Mouse (Mus musculus) monocyte, adult 5-6 weeks (primary cell): ENCODE measurements at regions not wholly inside any gene's neighbourhood (a gene's known extent, or its start where the extent isn't known, plus 50 kb on each side); places are given as distances from the start of the nearest gene placed in this dataset.
"Not testable (repeated sequence)": the region's sequence is repeated elsewhere in the genome, so short reads cannot be mapped to it uniquely, and the experiment has no call there.

Source experiments
- ATAC-seq: fragments of 153-309, 156-312 bp; replicated peaks from 2 replicates; pipeline ENCODE4 v1.8.0; 2017; ENCODE audit warnings: mild to moderate bottlenecking; ENCODE audit not compliant: low TSS enrichment, insufficient number of reproducible peaks, severe bottlenecking, poor library complexity, low FRiP score

DNA sequence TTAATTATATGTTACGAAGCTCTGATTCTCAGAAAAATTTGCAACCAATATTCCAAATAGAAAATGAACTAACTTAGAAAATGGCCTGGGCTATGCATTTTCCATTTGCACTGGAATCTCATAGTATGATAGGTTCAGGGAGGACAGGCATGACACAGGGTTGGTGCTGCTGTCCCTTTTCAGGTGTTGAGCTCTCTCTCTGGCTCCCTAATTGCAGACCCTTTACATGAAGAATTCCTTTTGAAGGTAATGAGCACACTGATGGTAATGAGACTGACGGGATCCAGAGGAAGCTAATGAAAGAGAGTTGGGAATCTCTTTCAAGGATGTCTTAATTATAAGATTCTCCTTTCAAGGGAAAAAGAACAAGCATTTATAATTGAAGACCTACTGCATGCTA, 87.6 kb downstream of the Serpinb8 start:
- ATAC-seq = no peak

DNA sequence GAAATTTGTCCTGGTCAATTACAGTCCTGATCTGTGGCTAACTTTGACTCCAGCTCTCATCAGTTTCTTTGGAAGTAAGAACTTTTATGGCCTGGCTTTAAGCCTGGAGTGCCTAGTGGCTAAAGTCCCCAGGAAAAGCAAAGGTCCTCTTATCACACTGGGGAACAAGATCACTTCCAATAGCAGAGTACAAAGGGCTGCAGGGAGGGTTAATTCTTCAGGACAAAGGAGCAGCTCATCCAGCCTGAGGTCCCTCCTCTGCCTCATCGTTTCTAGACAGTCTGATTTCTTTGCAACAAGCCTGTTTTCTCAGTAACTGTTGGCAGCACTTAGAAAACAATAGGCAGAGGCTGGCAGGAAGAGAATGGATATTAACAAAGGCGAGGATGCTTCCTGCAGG, 107.1 kb downstream of the Serpinb8 start:
- no peak for ATAC-seq

DNA sequence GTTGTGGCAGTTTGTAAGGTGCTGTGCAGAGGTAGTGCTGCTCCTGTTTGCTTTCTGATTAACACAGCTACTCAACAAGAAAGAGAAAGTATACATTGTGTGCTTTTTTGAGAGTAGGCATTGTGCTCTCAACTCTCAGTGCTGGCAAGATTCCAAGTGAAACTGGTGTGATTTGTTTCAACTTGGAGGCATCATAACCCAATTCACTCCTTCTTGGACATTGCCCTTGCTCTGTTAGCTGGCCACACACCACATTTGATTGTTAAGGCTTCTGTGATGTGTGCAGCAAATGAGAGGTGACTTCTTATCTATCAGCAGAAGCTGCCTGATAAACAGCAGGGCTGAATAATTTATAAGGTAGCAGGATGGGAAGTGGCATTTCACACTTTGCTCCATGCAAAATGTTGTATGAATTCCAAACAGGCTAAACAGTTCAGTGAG, 116.3 kb downstream of the Serpinb8 start:
- no peak for ATAC-seq

DNA sequence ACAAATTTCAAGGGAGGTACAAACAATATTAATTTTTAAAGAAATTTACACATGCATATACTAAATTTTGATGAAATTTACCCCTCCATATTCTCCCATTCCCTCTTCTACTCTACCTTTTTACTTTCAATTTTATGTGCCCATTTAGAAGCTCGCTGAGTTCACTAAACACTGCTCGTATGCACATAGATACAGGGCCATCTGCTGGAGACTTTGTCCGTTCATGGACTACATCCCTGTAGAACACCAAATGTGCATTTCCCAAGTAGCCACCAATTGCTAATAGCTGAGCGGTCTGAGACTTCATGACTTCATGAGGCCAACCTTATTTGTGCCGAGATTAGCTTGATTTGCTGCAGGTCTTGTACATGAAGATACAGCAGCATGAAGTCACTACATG, 118.8 kb downstream of the Serpinb8 start:
- no peak for ATAC-seq

DNA sequence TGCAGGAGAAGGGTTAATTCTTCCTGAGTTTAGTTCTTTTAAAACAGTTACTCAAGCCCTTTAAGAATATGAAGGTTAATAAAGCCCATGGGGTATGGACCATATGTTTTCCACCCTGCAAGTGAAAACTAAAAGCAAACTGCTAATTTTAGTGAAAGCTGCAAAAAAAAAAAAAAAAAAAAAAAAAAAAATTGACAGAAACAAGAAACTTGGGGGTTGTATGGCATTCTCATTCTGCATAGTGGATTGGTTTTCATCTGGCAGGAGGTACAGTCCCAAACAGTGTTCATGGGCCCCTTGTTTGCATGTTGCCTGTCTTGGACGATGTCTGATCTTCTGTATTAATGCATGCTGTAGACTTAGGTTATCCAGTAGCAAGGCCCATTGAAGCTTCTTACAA, 125.1 kb downstream of the Serpinb8 start:
- no peak for ATAC-seq

DNA sequence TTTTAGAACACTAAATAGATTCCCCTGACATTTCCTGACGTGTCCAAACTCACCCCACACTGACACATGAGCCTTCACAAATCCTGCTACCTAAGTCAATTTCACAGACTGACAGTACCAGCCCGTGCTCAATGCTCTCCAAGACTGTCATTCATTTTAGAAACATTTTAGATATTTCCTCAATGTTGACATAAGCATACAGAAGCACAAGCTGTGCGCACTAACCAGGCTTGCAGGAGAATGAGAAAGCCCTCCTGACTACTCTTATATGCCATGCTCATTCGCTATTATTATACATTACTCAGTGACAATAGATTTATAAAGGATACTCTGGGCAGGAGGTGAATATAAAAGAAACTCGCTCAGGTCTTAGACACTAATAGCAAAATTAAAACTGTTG, 129.5 kb downstream of the Serpinb8 start:
- no peak for ATAC-seq

DNA sequence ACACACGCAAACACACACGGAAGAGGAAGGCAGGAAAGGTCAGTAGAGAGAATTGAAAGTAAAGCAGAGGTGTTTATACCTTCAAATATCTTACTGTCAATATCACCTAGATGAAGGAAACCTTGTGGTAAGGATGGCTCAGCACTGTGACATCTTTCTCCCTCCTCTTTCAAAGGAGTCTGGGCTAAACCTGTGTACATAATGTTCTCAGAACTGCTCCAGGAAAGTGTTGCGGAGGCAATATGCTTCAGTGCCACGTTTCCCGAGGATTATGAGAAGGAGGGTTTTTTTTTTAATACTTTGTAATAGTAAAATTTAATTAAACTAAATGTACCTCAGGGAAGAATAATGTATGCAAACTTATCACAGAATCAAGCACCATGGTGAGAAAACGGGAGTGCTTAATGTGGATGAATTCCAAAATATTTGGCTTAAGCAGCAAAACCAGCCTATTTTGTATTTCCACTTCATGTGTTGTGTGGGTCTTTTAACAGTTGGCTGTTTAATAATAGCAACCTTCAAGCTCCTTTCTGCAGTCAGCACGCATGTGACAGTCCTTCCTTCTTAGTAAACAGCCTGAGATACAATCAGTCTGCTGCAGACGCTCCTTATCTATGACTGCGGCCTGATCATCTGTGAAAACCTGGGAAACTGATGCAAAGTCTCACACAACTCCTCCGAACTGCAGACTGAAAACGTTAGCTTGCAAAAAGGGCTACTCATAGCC, 138.5 kb downstream of the Serpinb8 start:
- no peak for ATAC-seq

DNA sequence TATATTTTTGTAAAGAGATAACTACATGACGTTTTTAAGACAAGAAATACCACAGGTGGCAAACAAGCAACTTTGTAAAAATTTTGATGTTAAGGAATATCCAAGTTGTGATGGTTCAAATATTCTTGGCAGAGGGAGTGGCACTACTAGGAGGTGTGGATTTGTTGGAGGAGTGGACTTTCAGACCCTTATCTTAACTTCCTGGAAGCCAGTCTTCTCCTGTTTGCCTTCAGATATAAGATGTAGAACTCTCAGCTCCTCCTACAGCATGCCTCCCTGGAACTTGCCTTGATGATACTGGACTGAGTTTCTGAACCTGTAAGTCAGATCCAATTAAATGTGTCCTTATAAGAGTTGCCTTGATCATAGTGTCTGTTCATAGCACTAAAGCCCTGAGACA, 175.5 kb downstream of the Serpinb8 start:
- ATAC-seq = no peak

DNA sequence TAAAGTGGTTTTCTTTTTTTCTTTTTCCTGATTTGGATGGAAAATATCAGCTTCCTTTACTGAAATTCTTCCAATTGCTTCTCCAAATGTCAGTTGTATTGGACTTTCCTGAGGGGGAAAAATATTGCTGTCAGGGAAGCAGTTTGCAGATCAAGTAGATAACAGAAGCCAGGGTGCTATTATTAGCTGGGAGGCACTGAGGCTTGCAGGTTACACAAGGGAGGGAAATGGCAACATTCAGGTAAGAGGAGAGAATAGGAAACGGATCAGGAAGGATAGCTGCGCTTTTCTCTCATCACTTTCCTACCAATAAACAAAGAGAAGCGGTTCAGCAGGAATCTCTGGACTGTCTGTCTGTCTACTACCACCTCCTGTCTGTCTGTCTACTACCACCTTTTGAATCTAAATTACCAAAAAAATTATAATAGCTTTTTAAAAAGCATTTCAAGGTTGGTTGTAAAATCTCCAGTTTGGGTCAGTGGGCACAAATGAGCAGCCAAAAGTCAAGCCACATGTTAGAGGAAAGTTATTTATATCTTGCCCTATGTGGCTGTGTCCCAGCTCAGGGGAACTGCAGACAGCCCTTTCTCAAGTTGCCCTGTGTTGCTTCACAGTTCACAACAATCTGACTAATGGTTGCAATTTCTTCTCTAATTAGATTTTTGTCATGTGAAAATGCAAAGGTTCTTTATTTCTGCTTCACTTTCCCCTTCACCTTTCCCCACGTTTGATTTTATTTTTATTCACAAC, 177.6 kb downstream of the Serpinb8 start:
- no peak for ATAC-seq

DNA sequence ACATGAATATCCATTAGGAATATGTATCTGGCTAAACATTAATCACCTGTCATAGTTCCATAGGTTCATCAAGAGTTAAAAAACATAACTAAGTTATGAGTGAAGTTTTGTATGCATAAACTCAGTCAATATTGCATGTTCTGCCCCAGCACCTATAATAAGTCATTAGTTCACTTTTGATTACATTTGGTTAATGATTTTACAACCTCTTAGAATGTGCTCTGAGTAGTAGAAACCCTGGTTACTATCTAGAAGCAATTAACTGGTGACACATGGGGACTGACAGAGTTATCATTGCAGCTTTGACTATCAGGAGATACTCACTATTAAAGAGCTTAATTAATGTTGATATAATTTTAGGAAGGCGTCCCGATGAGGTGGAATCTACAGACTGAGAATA, 183.2 kb downstream of the Serpinb8 start:
- no peak for ATAC-seq

DNA sequence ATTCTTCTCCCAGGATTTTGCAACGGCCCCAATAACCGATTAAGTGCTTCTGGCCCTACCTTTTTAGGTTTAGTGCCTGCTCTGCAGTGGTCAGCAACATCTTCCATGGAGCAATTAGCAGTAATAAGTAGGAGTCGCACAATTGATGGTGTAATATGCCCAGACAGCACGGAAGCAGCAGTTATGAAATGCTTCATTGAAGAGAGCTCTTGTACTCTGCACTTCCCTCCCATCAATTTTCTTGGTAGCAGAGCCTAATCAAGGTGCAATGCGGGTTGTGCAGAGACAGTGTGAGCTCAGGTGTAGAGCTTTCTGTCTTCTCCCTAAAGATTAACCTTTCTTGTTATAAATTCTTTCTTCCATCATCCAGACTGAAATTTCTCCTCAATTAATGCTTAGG, 193.3 kb downstream of the Serpinb8 start:
- ATAC-seq = no peak

DNA sequence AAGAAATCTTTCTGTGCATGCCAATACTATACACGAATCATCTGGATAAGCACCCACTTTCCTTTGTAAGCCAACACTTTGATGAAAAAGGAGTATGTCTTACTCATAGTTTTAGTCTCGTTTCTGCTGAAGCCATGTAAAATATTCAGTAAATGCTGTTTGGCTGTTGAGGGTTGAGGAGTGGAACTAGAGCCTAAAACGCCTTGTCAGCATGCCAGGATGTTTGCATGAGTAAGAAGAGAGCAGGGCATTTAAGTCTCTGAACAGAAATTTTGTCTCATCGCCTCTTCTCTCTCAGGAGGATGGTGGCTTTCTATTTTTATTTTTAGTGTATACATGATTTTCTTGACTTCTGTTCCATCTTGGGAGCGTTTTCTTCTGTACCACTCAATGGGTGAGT, 216.0 kb downstream of the Serpinb8 start:
- ATAC-seq = no peak

DNA sequence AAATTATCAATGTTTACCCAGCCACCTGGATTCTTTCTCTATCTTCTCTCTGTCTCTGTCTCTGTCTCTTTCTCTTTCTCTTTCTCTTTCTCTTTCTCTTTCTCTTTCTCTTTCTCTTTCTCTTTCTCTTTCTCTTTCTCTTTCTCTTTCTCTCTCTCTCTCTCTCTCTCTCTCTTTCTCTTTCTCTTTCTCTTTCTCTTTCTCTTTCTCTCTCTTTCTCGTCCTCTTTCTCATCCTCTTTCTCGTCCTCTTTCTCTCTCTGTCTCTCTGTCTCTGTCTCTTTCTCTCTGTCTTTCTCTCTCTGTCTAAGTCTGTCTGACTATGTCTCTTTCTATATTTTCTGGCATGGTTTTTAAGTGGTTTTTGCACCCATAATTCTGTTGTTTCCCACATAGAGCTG, 217.6 kb downstream of the Serpinb8 start:
- ATAC-seq = not testable (repeated sequence)

DNA sequence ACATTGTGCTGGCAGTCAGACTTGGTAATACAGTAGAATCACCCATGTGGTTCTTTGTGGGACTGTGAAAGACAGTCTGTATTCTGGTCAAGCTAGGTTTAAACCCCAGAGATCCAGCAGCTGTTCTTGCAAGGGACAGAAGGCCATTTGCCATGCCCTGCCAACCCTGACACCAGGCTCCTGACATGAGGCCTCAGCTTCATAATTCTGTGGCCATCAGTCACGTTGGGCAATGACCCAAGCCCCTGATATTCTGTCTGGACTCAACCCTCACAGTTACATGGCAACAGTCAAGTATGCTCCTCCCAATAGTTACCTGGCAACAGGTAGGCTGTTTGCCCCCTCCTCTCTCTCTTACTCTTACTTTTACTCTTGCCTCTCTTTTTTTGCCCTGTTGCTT, 221.3 kb downstream of the Serpinb8 start:
- no peak for ATAC-seq

DNA sequence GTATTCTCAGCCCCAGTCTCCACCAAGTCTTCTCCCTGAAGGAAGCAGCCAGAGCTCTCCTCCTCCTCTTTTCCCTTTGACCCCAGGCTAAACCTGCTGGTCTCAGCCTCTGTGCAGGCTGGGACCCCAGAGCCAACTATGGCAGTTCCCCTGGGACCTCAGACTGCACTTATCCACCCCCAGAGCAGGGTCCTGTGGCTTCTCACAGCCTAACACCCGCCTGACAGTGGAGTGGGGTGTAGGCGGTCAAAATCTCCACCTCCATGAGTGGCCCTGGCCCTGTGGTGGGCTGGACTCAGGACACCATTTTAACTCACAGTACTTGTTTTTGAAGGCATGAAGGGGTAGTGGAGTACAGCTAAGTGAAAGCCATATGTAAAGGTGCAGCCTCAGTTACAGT, 222.1 kb downstream of the Serpinb8 start:
- ATAC-seq = no peak

DNA sequence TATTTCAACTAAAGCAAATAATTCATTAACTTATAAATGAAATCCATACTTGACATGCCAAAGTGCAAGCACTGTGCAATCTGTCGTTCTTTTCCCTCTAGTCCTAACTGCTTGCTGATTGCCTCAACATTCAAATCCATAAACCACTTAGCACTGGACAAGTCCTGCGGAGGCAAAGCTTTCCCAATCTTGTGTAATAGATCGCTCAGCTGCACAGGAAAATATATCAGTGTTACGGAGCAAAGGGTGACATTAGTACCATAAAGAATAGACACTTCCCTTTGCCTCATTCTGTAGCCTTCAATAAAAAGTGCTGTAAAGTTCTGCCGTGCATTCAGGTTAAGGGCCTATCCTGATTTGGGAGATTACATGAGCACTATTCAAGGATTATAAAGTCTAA, 248.1 kb downstream of the Serpinb8 start:
- ATAC-seq = no peak

DNA sequence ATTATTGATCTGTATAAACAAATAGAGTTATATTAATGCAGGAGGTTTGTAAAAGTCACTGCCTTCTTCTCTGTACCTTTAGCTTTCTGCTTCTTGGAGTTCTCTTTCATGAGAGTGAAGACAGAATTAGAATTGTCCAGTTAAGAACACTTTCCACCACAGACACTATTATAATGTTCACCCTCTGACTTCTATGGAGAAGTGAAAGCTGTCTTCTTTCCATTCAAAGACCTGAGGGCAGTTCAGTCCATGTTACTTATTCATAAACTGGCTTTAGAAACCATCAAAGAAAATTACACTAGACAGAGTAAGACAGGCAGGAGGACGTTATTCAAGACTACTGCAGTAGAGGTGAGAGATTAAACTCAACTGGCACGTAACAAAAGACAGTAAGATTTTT, 262.6 kb downstream of the Serpinb8 start:
- no peak for ATAC-seq

DNA sequence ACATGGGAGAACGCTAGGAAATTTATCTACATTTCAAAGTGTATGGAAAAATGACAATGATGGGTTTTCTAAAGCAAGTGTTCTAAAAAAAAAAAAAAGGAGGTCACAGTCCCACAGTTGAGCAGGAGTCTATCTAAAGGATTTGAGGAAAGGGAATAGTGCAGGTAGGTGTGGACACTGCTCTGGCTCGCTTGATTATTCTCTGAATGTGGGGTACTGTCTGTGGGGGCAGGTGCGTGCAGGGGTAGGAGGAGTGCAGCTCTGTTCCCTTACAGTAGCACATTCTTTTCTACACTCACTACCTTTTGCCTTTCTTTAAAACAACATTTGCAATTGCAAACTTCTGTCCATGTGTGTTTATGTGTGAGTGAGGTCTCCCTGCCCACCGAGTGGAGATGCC, 263.2 kb downstream of the Serpinb8 start:
- no peak for ATAC-seq

DNA sequence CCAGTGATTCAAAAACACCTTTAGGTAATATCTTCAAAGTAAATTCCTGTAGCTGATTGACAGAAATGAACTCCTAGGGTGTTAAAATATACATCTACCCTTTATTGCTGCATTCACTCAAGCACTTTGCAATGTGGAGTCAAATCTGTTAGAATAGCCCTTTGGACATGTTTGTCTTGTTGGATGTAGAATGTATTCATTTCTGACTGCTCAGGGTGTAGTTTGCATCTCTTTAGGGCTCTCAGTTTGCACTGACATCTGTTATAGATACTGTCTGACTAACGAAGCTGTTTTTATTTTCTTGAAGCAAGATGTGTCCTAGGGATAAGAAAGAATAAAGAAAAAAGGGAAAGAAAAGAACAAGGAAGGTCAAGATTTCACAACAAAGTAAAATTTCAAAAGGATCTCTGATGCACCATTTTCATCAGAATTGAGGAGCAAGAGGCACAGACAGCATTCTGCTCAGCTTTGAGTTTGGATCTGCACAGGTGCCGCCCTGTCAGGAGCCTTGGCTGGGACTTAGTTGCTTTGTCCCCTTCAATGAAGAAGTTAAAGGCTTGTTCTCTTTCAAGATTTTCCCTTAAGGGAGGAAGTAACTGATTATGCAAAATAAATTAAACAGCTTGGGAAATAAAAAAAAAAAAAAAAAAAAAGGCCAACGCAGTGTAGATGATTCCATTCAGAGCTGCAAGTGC, 308.1 kb downstream of the Serpinb8 start:
- ATAC-seq = no peak

DNA sequence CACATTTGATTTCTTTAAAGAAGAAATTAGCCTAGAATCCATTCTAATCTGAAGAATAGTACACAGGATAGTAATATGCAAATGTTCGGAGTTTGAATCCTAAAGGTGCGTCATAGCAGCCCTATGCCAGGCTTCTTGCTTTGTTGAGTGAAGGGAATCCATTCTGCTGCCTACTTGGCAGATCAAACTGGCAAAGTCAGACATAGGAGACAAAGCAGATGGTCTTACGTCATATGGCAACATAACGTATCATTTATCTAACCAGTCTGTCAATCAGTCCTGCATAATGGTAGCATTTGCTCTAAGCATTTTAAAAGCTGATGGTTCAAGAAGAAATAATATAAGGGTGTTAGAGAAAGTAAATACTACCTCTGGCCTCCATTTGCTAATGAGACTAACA, 309.5 kb downstream of the Serpinb8 start:
- ATAC-seq = no peak
